Mouse (Mus musculus) E14TG2a.4 (cell line): ENCODE data around the gene Susd5.

Experiments used
- CTCF ChIP-seq: conservative IDR thresholded peaks from 2 replicates; pipeline ENCODE4 v1.5.1; 2014; ENCODE audit warnings: low read length
- NANOG ChIP-seq: IDR thresholded peaks from 2 replicates; pipeline ENCODE4 v1.6.1; 2014; ENCODE audit warnings: borderline replicate concordance, low read length, mixed read lengths
- POU5F1 ChIP-seq: IDR thresholded peaks from 2 replicates; pipeline ENCODE4 v1.6.1; 2014; ENCODE audit warnings: low read length, borderline replicate concordance

GRCm38 (mm10) chr9:114073681-114074080 is 16.7 kb downstream of the Susd5 start:
- TF ChIP-seq CTCF (no peak), POU5F1 (no peak), NANOG (no peak)
